Mouse (Mus musculus): ENCODE measurements at regions not wholly inside any gene's neighbourhood (a gene's known extent, or its start where the extent isn't known, plus 50 kb on each side); places are given as distances from the start of the nearest gene placed in this dataset.
"Not testable (repeated sequence)": the region's sequence is repeated elsewhere in the genome, so short reads cannot be mapped to it uniquely, and the experiment has no call there.

DNA sequence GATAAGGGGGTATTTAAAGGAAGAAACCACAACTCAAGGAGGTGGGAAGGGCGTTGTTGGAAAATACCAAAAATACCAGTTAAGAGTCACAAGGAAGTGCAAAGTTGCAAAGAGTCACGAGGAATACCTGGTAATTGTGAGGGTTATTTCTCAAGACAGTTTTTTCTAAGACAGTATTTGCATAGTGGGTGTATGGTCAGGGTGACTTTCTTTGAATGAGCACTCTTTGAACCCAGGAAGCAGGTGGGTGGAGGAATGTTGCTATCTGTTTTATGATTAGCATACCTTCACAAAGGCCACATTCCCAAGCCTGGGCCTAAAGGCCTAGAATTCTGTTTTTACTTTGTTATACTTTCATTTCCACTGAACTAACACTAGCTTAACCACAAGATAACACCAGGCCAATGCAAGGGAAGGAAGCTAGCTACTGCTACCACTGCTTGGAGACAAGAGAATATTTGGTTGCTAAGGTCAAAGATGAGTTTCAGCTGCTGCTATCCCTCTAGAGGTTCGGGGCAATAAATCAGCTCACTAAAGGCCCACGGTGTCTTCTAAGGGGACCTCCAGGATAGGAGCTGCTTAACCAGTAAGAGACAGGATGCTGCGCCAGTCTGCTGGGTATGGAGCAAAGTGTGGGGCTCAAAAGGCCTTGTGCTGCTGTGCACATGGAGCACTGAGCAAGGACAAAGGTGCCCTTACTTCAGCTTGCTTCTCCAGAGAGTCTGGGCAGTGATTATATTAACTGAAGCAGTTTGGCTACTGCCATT lies 133.6 kb downstream of the Ptpn20 start:
- not testable (repeated sequence) for H3K4me3 ChIP-seq (ENCODE audit: low read depth, low read length); H3K36me3 ChIP-seq (ENCODE audit: control insufficient read depth, insufficient read depth, low read length); H3K4me1 ChIP-seq (replicated peaks; ENCODE audit: control insufficient read depth, insufficient read depth, low read length); H3K9me3 ChIP-seq (ENCODE audit: control insufficient read depth, low read length); ATAC-seq (replicated peaks; ENCODE audit: low FRiP score); H3K27ac ChIP-seq (ENCODE audit: low read depth, low read length); H3K9ac ChIP-seq (ENCODE audit: low read depth, low read length); H3K27me3 ChIP-seq (replicated peaks; ENCODE audit: control insufficient read depth, insufficient read depth, low read length); DNase-seq (ENCODE audit: low spot score); H3K4me2 ChIP-seq
- WGBS: 70% methylated on average over 5 of the region's 5 CpGs

GRCm38 (mm10) chr14:33726500-33726899 lies 137.5 kb downstream of the Ptpn20 start:
- WGBS: 76% methylated on average over 10 of the region's 10 CpGs
- Histone ChIP-seq H3K4me2 (no peak overlapping the region), H3K9me3 (ENCODE audit: control insufficient read depth, low read length) (no peaks in the 10 kb centered on the region), H3K27me3 (replicated peaks; ENCODE audit: control insufficient read depth, insufficient read depth, low read length) (no peaks in the 10 kb centered on the region), H3K4me1 (replicated peaks; ENCODE audit: control insufficient read depth, insufficient read depth, low read length) (no peaks in the 10 kb centered on the region), H3K36me3 (ENCODE audit: control insufficient read depth, insufficient read depth, low read length) (no peaks in the 10 kb centered on the region), H3K9ac (ENCODE audit: low read depth, low read length) (no peak overlapping the region), H3K27ac (ENCODE audit: low read depth, low read length) (no peak overlapping the region), H3K4me3 (ENCODE audit: low read depth, low read length) (no peak overlapping the region)
- DNase-seq (ENCODE audit: low spot score): no peak
- no peak for ATAC-seq (replicated peaks; ENCODE audit: low FRiP score)

DNA sequence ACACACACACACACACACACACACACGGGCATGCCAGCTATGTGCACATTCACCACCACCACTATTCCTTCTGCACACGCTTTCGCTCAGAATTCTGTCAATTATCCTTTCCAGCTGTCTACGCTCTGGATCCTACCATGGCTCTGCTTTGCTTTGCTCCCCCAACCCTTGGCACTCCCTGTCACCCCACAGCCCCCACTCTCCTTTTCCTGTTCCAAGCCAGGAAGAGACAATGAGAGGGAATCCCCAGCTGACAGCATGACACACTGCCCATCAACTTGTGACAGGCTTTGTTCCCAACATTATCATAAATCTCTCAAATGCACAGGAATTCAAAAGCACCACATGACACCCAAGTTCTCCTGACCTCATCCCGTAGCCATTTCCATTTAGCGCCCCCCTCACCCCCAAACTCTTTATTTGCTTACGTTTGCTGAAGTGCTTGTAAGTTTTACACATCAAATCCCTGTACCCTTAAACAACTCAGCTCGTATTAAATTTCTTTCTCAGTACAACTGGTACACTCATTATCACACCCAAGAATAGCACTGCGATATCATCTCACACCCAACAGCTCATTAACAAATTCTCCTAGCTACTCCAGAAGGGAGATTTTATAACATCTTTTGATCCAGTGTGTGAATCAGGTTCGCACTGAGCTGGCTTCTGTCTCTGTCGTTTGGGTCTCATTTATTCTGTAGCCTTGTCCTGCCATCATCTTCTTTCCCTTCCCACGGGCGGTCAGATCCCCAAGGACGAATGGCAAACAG lies 140.3 kb downstream of the Ptpn20 start:
- ATAC-seq (replicated peaks; ENCODE audit: low FRiP score) (no peak), DNase-seq (ENCODE audit: low spot score) (no peak)
- H3K4me1 ChIP-seq (replicated peaks; ENCODE audit: control insufficient read depth, insufficient read depth, low read length): no peaks in the 10 kb centered on the region
- no peak overlapping the region for H3K4me3 ChIP-seq (ENCODE audit: low read depth, low read length)
- no peak overlapping the region for H3K27ac ChIP-seq (ENCODE audit: low read depth, low read length)
- no peak overlapping the region for H3K9ac ChIP-seq (ENCODE audit: low read depth, low read length)
- H3K36me3 ChIP-seq (ENCODE audit: control insufficient read depth, insufficient read depth, low read length): no peaks in the 10 kb centered on the region
- WGBS: 80% methylated on average over 14 of the region's 14 CpGs
- no peaks in the 10 kb centered on the region for H3K27me3 ChIP-seq (replicated peaks; ENCODE audit: control insufficient read depth, insufficient read depth, low read length)
- no peak overlapping the region for H3K4me2 ChIP-seq
- H3K9me3 ChIP-seq (ENCODE audit: control insufficient read depth, low read length): no peaks in the 10 kb centered on the region

DNA sequence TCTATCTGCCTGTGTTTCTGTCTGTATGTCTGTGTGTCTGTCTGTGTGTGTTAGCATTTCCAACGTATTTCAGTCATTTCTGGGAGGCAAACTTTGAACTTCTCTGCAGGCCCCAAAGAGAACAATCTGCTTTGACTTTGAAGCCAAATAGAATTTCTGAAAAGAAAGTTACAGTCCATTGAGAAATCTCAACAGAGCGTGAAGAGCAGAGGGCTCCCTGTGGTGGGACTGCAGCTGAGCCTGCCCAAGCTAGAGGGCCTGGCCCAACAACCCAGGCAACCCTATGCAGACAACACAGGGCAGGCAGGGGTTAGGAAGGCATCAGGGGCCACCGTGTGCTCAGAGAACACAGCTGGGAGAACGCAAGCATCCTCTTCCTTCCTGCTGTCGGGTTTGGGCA lies 143.7 kb downstream of the Ptpn20 start:
- Histone ChIP-seq H3K36me3 (ENCODE audit: control insufficient read depth, insufficient read depth, low read length) (no peaks in the 10 kb centered on the region), H3K4me1 (replicated peaks; ENCODE audit: control insufficient read depth, insufficient read depth, low read length) (no peaks in the 10 kb centered on the region), H3K4me2 (no peak overlapping the region), H3K9me3 (ENCODE audit: control insufficient read depth, low read length) (no peaks in the 10 kb centered on the region), H3K27me3 (replicated peaks; ENCODE audit: control insufficient read depth, insufficient read depth, low read length) (no peaks in the 10 kb centered on the region), H3K27ac (ENCODE audit: low read depth, low read length) (no peak overlapping the region), H3K4me3 (ENCODE audit: low read depth, low read length) (no peak overlapping the region), H3K9ac (ENCODE audit: low read depth, low read length) (no peak overlapping the region)
- WGBS: 46% methylated on average over 5 of the region's 5 CpGs
- DNase-seq (ENCODE audit: low spot score): no peak
- ATAC-seq (replicated peaks; ENCODE audit: low FRiP score): no peak

DNA sequence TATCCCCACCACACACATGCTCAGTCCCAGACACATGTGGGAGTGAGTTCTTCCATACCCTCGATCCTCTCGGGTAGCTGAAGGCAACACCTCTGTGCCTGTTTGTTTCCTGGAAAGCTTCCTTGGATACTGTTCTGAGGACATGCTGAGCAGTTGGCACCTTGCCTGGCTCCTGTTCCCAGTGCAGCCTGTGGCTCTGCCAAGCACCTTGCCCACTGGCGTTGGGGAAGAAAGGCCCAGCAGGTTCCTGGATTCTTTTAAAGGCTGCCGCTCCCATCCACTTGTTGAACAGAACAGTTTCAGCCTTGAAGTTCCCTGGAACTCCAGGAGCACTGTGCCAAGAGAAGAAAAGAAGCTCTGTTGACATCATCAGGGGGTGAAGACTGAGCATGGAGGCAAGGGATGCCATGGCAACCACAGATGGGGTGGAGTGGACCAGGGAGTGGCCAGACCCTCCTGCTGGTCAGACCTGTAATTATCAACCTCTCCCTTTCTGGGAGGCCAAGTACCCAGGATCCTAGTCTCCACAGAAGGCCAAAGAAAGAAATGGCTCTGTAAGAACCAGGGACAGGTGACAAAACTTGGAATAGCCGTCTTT lies 145.5 kb downstream of the Ptpn20 start:
- WGBS: 86% methylated on average over 5 of the region's 5 CpGs
- Histone ChIP-seq H3K36me3 (ENCODE audit: control insufficient read depth, insufficient read depth, low read length) (no peaks in the 10 kb centered on the region), H3K27me3 (replicated peaks; ENCODE audit: control insufficient read depth, insufficient read depth, low read length) (no peaks in the 10 kb centered on the region), H3K27ac (ENCODE audit: low read depth, low read length) (no peak overlapping the region), H3K4me1 (replicated peaks; ENCODE audit: control insufficient read depth, insufficient read depth, low read length) (no peaks in the 10 kb centered on the region), H3K4me3 (ENCODE audit: low read depth, low read length) (no peak overlapping the region), H3K9ac (ENCODE audit: low read depth, low read length) (no peak overlapping the region), H3K9me3 (ENCODE audit: control insufficient read depth, low read length) (no peaks in the 10 kb centered on the region), H3K4me2 (no peak overlapping the region)
- ATAC-seq (replicated peaks; ENCODE audit: low FRiP score) (no peak), DNase-seq (ENCODE audit: low spot score) (no peak)

DNA sequence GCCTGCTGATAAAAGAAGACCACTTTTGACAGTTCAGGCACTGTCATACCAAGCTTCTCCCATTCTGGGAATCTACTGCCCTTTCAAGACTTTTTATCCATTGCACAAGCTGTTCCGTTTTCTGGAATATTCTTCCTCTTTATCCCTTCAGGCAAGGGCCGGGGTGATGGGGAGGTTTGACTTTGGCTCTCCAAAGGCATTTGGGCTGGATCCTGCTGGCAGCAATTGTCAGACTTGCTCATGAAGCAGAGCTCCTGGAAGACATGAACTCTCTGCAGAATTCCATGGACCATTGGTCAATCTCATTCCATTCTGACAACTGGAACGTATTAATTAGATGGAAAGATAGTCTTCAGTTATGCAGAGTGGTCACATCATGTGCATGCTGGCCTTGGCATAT lies 146.6 kb downstream of the Ptpn20 start:
- Histone ChIP-seq H3K9me3 (ENCODE audit: control insufficient read depth, low read length) (no peaks in the 10 kb centered on the region), H3K4me1 (replicated peaks; ENCODE audit: control insufficient read depth, insufficient read depth, low read length) (no peaks in the 10 kb centered on the region), H3K27ac (ENCODE audit: low read depth, low read length) (no peak overlapping the region), H3K4me2 (no peak overlapping the region), H3K4me3 (ENCODE audit: low read depth, low read length) (no peak overlapping the region), H3K36me3 (ENCODE audit: control insufficient read depth, insufficient read depth, low read length) (no peaks in the 10 kb centered on the region), H3K9ac (ENCODE audit: low read depth, low read length) (no peak overlapping the region), H3K27me3 (replicated peaks; ENCODE audit: control insufficient read depth, insufficient read depth, low read length) (no peaks in the 10 kb centered on the region)
- DNase-seq (ENCODE audit: low spot score): no peak
- 79% methylated on average over 3 of the region's 3 CpGs for WGBS
- ATAC-seq (replicated peaks; ENCODE audit: low FRiP score): no peak

DNA sequence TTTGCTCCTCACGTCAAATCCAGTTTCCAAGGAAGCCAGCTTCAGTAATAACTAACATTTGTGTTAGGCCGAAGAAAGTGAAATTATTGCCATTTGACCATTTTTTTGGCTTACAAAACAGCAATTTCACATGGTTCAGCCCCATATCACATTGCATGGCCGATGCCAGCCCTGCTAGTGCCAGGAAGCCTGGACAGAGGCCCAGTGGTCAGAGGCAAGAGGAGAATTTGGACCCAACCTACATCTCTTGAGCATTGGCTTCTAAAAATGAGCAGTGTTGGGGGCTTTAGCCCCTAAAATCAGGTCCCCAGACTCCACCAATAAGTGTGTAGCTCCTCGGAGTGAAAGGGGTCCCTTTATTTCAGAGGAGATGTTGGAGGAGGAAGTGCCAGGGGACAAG lies 157.2 kb downstream of the Ptpn20 start:
- no peak for DNase-seq (ENCODE audit: low spot score)
- Histone ChIP-seq H3K9me3 (ENCODE audit: control insufficient read depth, low read length) (no peaks in the 10 kb centered on the region), H3K4me2 (no peak overlapping the region), H3K36me3 (ENCODE audit: control insufficient read depth, insufficient read depth, low read length) (no peaks in the 10 kb centered on the region), H3K4me1 (replicated peaks; ENCODE audit: control insufficient read depth, insufficient read depth, low read length) (no peaks in the 10 kb centered on the region), H3K9ac (ENCODE audit: low read depth, low read length) (no peak overlapping the region), H3K27me3 (replicated peaks; ENCODE audit: control insufficient read depth, insufficient read depth, low read length) (no peaks in the 10 kb centered on the region), H3K27ac (ENCODE audit: low read depth, low read length) (no peak overlapping the region), H3K4me3 (ENCODE audit: low read depth, low read length) (no peak overlapping the region)
- ATAC-seq (replicated peaks; ENCODE audit: low FRiP score): no peak
- 84% methylated on average over 4 of the region's 4 CpGs for WGBS

DNA sequence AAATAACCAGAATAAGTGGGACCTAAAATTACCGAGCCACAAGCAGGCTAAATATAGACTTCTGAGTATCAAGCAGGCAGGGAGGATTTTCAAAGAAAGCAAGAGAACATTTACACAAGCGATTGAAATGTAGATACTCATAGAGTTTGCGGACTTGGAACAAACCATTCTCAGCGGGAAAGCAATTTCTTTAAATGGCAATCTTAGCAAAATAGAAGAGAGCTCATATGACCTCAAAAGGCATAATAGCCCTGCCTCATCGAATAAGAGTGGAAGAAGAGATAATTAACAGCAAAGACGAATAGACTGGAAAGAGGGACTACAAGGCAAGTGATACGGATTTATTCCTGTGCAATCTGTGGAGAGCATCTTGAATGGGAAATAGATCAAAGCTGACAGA lies 163.7 kb upstream of the Gdf10 start:
- no peak overlapping the region for H3K9ac ChIP-seq (ENCODE audit: low read depth, low read length)
- no peak overlapping the region for H3K27ac ChIP-seq (ENCODE audit: low read depth, low read length)
- no peaks in the 10 kb centered on the region for H3K9me3 ChIP-seq (ENCODE audit: control insufficient read depth, low read length)
- no peak overlapping the region for H3K4me3 ChIP-seq (ENCODE audit: low read depth, low read length)
- DNase-seq (ENCODE audit: low spot score) (no peak), ATAC-seq (replicated peaks; ENCODE audit: low FRiP score) (no peak)
- no peak overlapping the region for H3K4me2 ChIP-seq
- H3K27me3 ChIP-seq (replicated peaks; ENCODE audit: control insufficient read depth, insufficient read depth, low read length): no peaks in the 10 kb centered on the region
- H3K36me3 ChIP-seq (ENCODE audit: control insufficient read depth, insufficient read depth, low read length): no peaks in the 10 kb centered on the region
- H3K4me1 ChIP-seq (replicated peaks; ENCODE audit: control insufficient read depth, insufficient read depth, low read length): no peaks in the 10 kb centered on the region
- WGBS: 77% methylated on average over 7 of the region's 7 CpGs

Data from liver, embryonic 11.5 days (tissue).